In genomic region chr1:50897696-50898095, GRCm38 (mm10) we compare ENCODE assay signal across 18 mouse cellular contexts. TPM values are rescaled to one million over a fixed set of nuclear protein-coding genes. Genes with fewer than 3 reads are reported as not detected.
DNase-seq lines count a peak whose midpoint lies in the region; ATAC-seq lines count a peak whose summit lies in the region.
"Had no signal": no experiment of that assay in that cellular context is flagged by ENCODE, and none has a peak within 500 bp of the region (broad histone marks: within the 10 kb centered on the region; RNA-seq: fewer than 3 reads in every experiment).

No protein-coding gene starts in this region.

- H3K27ac ChIP-seq in midbrain, embryonic 12.5 days (replicated peaks) = no peak overlapping the region
- H3K27ac ChIP-seq in midbrain, embryonic 10.5 days (replicated peaks) = no peak overlapping the region
- H3K27ac ChIP-seq in neural tube, embryonic 14.5 days (ENCODE audit: low read depth, low read length) = no peak overlapping the region
- no peak overlapping the region for H3K27ac ChIP-seq in kidney, embryonic 16.5 days (ENCODE audit: low read length)
- H3K27ac ChIP-seq: embryonic facial prominence, embryonic 13.5 days; heart, embryonic 15.5 days; kidney, embryonic 15.5 days; macrophage had no signal

- 55% methylated on average over 6 of the region's 6 CpGs for WGBS in midbrain, embryonic 12.5 days
- WGBS in midbrain, embryonic 10.5 days = 74% methylated on average over 6 of the region's 6 CpGs
- 21% methylated on average over 6 of the region's 6 CpGs for WGBS in neural tube, embryonic 14.5 days
- 65% methylated on average over 6 of the region's 6 CpGs for WGBS in kidney, embryonic 16.5 days

- no peak overlapping the region for H3K4me3 ChIP-seq in midbrain, embryonic 12.5 days
- H3K4me3 ChIP-seq in midbrain, embryonic 10.5 days = no peak overlapping the region
- no peak overlapping the region for H3K4me3 ChIP-seq in neural tube, embryonic 14.5 days (ENCODE audit: low read depth, low read length)
- H3K4me3 ChIP-seq in kidney, embryonic 16.5 days (ENCODE audit: low read length) = no peak overlapping the region
- H3K4me3 ChIP-seq: embryonic facial prominence, embryonic 13.5 days; heart, embryonic 15.5 days; kidney, embryonic 15.5 days; left cerebral cortex, adult 2 months had no signal

- H3K9me3 ChIP-seq in midbrain, embryonic 12.5 days = no peaks in the 10 kb centered on the region
- no peaks in the 10 kb centered on the region for H3K9me3 ChIP-seq in midbrain, embryonic 10.5 days (replicated peaks)
- H3K9me3 ChIP-seq in neural tube, embryonic 14.5 days (ENCODE audit: control insufficient read depth, low read length) = no peaks in the 10 kb centered on the region
- 0 out of 2 replicates have a peak, but pooled peaks cover 2% of the 10 kb centered on the region for H3K9me3 ChIP-seq in kidney, embryonic 16.5 days (ENCODE audit: low read length)
- H3K9me3 ChIP-seq: embryonic facial prominence, embryonic 13.5 days; heart, embryonic 15.5 days; kidney, embryonic 15.5 days had no signal

- peak; percentile 85 for ATAC-seq in frontal cortex, adult (ENCODE audit: low TSS enrichment)
- peak; percentile 73; the same call in 1 of the 2 replicates for ATAC-seq in midbrain, embryonic 12.5 days (ENCODE audit: low FRiP score, low read depth)
- ATAC-seq in neural tube, embryonic 14.5 days (ENCODE audit: low read depth) = 0 out of 2 replicates have a peak, but pooled peaks have one; percentile 46
- ATAC-seq in kidney, embryonic 16.5 days (ENCODE audit: low FRiP score, low TSS enrichment) = no peak

- H3K36me3 ChIP-seq in midbrain, embryonic 12.5 days = no peaks in the 10 kb centered on the region
- no peaks in the 10 kb centered on the region for H3K36me3 ChIP-seq in midbrain, embryonic 10.5 days
- H3K36me3 ChIP-seq in neural tube, embryonic 14.5 days (ENCODE audit: control insufficient read depth, insufficient read depth, low read length) = no peaks in the 10 kb centered on the region
- no peaks in the 10 kb centered on the region for H3K36me3 ChIP-seq in kidney, embryonic 16.5 days (ENCODE audit: insufficient read depth, low read length)
- H3K36me3 ChIP-seq: embryonic facial prominence, embryonic 13.5 days; heart, embryonic 15.5 days; kidney, embryonic 15.5 days had no signal

- no peaks in the 10 kb centered on the region for H3K27me3 ChIP-seq in midbrain, embryonic 12.5 days
- H3K27me3 ChIP-seq in midbrain, embryonic 10.5 days (ENCODE audit: low read depth, poor library complexity, severe bottlenecking) = no peaks in the 10 kb centered on the region
- no peaks in the 10 kb centered on the region for H3K27me3 ChIP-seq in neural tube, embryonic 14.5 days (ENCODE audit: control insufficient read depth, insufficient read depth, low read length)
- H3K27me3 ChIP-seq in kidney, embryonic 16.5 days (ENCODE audit: insufficient read depth, low read length) = no peaks in the 10 kb centered on the region
- H3K27me3 ChIP-seq: embryonic facial prominence, embryonic 13.5 days; heart, embryonic 15.5 days; kidney, embryonic 15.5 days had no signal

- no peak overlapping the region for H3K4me2 ChIP-seq in midbrain, embryonic 12.5 days (replicated peaks)
- H3K4me2 ChIP-seq in neural tube, embryonic 14.5 days (ENCODE audit: low read depth, low read length) = no peak overlapping the region
- H3K4me2 ChIP-seq in kidney, embryonic 16.5 days (replicated peaks; ENCODE audit: low read depth, low read length) = no peak overlapping the region
- H3K4me2 ChIP-seq: embryonic facial prominence, embryonic 13.5 days; heart, embryonic 15.5 days; kidney, embryonic 15.5 days had no signal

- no peak for DNase-seq in frontal cortex, postnatal 25 days (ENCODE audit: low spot score in 2 of 2)
- DNase-seq in midbrain, embryonic 10.5 days (ENCODE audit: low spot score) = no peak
- peak; percentile 11 for DNase-seq in embryo, embryonic 11 days
- no peak for DNase-seq in urinary bladder, adult 2 months (ENCODE audit: low spot score)
- DNase-seq: adrenal gland, adult 8-10 months; B cell, adult 2 months; cerebellum, adult 9-11 months; lung, adult 2 months; spleen, adult 18-20 months had no signal

- H3K9ac ChIP-seq in midbrain, embryonic 12.5 days (replicated peaks) = no peak overlapping the region
- H3K9ac ChIP-seq in neural tube, embryonic 14.5 days (replicated peaks; ENCODE audit: low read depth, low read length) = no peak overlapping the region
- H3K9ac ChIP-seq in kidney, embryonic 16.5 days (replicated peaks; ENCODE audit: low read length) = no peak overlapping the region
- H3K9ac ChIP-seq: embryonic facial prominence, embryonic 13.5 days; heart, embryonic 15.5 days; kidney, embryonic 15.5 days had no signal

- no peaks in the 10 kb centered on the region for H3K4me1 ChIP-seq in midbrain, embryonic 12.5 days
- H3K4me1 ChIP-seq in midbrain, embryonic 10.5 days = no peaks in the 10 kb centered on the region
- no peaks in the 10 kb centered on the region for H3K4me1 ChIP-seq in neural tube, embryonic 14.5 days (ENCODE audit: control insufficient read depth, insufficient read depth, low read length)
- H3K4me1 ChIP-seq in kidney, embryonic 16.5 days (ENCODE audit: insufficient read depth, low read length) = no peaks in the 10 kb centered on the region
- H3K4me1 ChIP-seq: embryonic facial prominence, embryonic 13.5 days; heart, embryonic 15.5 days; kidney, embryonic 15.5 days had no signal

RNA-seq across cellular contexts. Expression of gene Tmeff2, which starts 2.8 kb away (rescaled TPM):
- 13.7 and 14.8 TPM in 2 replicates for polyA plus RNA-seq in midbrain, embryonic 12.5 days (2016; fragmentation: Nextera tagmentation; extraction: Ambion mirVana)
- 4.1 and 5.3 TPM in 2 replicates for polyA plus RNA-seq in midbrain, embryonic 10.5 days (2016; fragmentation: Nextera tagmentation; extraction: Ambion mirVana)
- 95.9 and 128 TPM in 2 replicates for polyA plus RNA-seq in neural tube, embryonic 14.5 days (2014; fragmentation: Nextera tagmentation; extraction: Ambion mirVana)
- polyA plus RNA-seq in urinary bladder, adult 2 months (2012; rRNA removed) = 5.0 and 5.7 TPM in 2 replicates
- polyA plus RNA-seq in kidney, embryonic 16.5 days (2015; fragmentation: Nextera tagmentation; extraction: Ambion mirVana) = 3.9 and 4.7 TPM in 2 replicates
- polyA plus RNA-seq: macrophage had no signal
